Comparison of ENCODE assay signal across 8 mouse cellular contexts in genomic region chr10:75061341-75062188, GRCm38 (mm10). TPM values are rescaled to one million over a fixed set of nuclear protein-coding genes. Genes with fewer than 3 reads are reported as not detected.
DNase-seq lines count a peak whose midpoint lies in the region; ATAC-seq and TF ChIP-seq lines count a peak whose summit lies in the region.

No protein-coding gene starts in this region.

- no peak overlapping the region for H3K27ac ChIP-seq in embryonic facial prominence, embryonic 14.5 days (replicated peaks; ENCODE audit: low read depth, low read length)
- H3K27ac ChIP-seq in hindbrain, embryonic 16.5 days (ENCODE audit: low read depth, low read length), result peak overlapping the region; percentile 90; the same call in 1 of the 2 replicates
- no peak overlapping the region for H3K27ac ChIP-seq in liver, embryonic 14.5 days

- TF ChIP-seq CTCF in G1E (IDR thresholded peaks at IDR 0.05; ENCODE audit: low read depth, low read length), result no peak
- no peak for TF ChIP-seq CTCF in liver, embryonic 14.5 days (IDR thresholded peaks at IDR 0.05; ENCODE audit: low read depth)

- intact Hi-C loops in gastrocnemius, postnatal 14 days (cut with DNase I; ENCODE audit: low total_unique reads), result loop anchor here (2.0 to 5.0 kb wide), 2 partner anchors 46 to 89 kb away; no protein-coding TSS in a partner anchor

- H3K4me2 ChIP-seq in embryonic facial prominence, embryonic 14.5 days (ENCODE audit: low read depth, low read length), result peak overlapping the region; percentile 90
- H3K4me2 ChIP-seq in hindbrain, embryonic 16.5 days (ENCODE audit: low read length), result peak overlapping the region; percentile 72
- H3K4me2 ChIP-seq in liver, embryonic 14.5 days (ENCODE audit: low read depth), result peak overlapping the region; percentile 69

- H3K36me3 ChIP-seq in G1E (replicated peaks), result no peaks in the 10 kb centered on the region
- 0 out of 2 replicates have a peak, but pooled peaks cover 10% of the 10 kb centered on the region for H3K36me3 ChIP-seq in embryonic facial prominence, embryonic 14.5 days (ENCODE audit: control insufficient read depth, insufficient read depth, low read length)
- no peaks in the 10 kb centered on the region for H3K36me3 ChIP-seq in hindbrain, embryonic 16.5 days (ENCODE audit: control insufficient read depth, insufficient read depth, low read length)
- H3K36me3 ChIP-seq in liver, embryonic 14.5 days (replicated peaks; ENCODE audit: control insufficient read depth, insufficient read depth, low read depth), result no peaks in the 10 kb centered on the region

- H3K27me3 ChIP-seq in G1E (ENCODE audit: insufficient read depth, low read length), result no peaks in the 10 kb centered on the region
- H3K27me3 ChIP-seq in embryonic facial prominence, embryonic 14.5 days (replicated peaks; ENCODE audit: control insufficient read depth, insufficient read depth, low read length), result no peaks in the 10 kb centered on the region
- H3K27me3 ChIP-seq in hindbrain, embryonic 16.5 days (replicated peaks; ENCODE audit: control insufficient read depth, insufficient read depth, low read length), result no peaks in the 10 kb centered on the region
- peaks cover 34% of the 10 kb centered on the region for H3K27me3 ChIP-seq in liver, embryonic 14.5 days (ENCODE audit: control insufficient read depth, insufficient read depth, low read length)

- H3K4me3 ChIP-seq in G1E (ENCODE audit: low read depth, low read length), result peak overlapping the region; percentile 13; the same call in 1 of the 2 replicates
- H3K4me3 ChIP-seq in embryonic facial prominence, embryonic 14.5 days (ENCODE audit: low read depth, low read length), result peak overlapping the region; percentile 86
- H3K4me3 ChIP-seq in hindbrain, embryonic 16.5 days (ENCODE audit: low read length), result peak overlapping the region; percentile 79
- H3K4me3 ChIP-seq in liver, embryonic 14.5 days (ENCODE audit: insufficient read depth in 1 of 2, low read depth in 2 of 2, low read length in 2 of 2), result peak overlapping the region; percentile 11 to 61

- no peaks in the 10 kb centered on the region for H3K4me1 ChIP-seq in G1E (ENCODE audit: insufficient read depth, low read depth, low read length)
- peaks cover 35% of the 10 kb centered on the region for H3K4me1 ChIP-seq in embryonic facial prominence, embryonic 14.5 days (ENCODE audit: control insufficient read depth, insufficient read depth, low read length)
- H3K4me1 ChIP-seq in hindbrain, embryonic 16.5 days (ENCODE audit: control insufficient read depth, insufficient read depth, low read depth, low read length), result peaks cover 45% of the 10 kb centered on the region
- peaks cover 0 to 29% of the 10 kb centered on the region in 2 experiments; a peak in 3 of 4 replicates for H3K4me1 ChIP-seq in liver, embryonic 14.5 days (replicated peaks; ENCODE audit: control insufficient read depth in 2 of 2, insufficient read depth in 2 of 2, low read length in 1 of 2)

- H3K9me3 ChIP-seq in G1E (replicated peaks), result peaks cover 86% of the 10 kb centered on the region
- no peaks in the 10 kb centered on the region for H3K9me3 ChIP-seq in embryonic facial prominence, embryonic 14.5 days (ENCODE audit: control insufficient read depth, low read length)
- no peaks in the 10 kb centered on the region for H3K9me3 ChIP-seq in hindbrain, embryonic 16.5 days (ENCODE audit: control insufficient read depth, low read length)
- no peaks in the 10 kb centered on the region for H3K9me3 ChIP-seq in liver, embryonic 14.5 days (ENCODE audit: control insufficient read depth, low read length)

- DNase-seq in gastrocnemius, postnatal 4 days (ENCODE audit: low spot score in 2 of 2), result peak; percentile 30 to 35
- no peak for DNase-seq in gastrocnemius, postnatal 14 days
- no peak for DNase-seq in G1E (ENCODE audit: low spot score)
- DNase-seq in embryonic facial prominence, embryonic 14.5 days (ENCODE audit: low spot score), result no peak
- no peak for DNase-seq in liver, embryonic 14.5 days (ENCODE audit: low read depth in 3 of 3, low spot score in 3 of 3)
- DNase-seq in retina, postnatal 1 day, result peak; percentile 56

- no peak for TF ChIP-seq EP300 in liver, embryonic 14.5 days (IDR thresholded peaks at IDR 0.05; ENCODE audit: low read depth)

- no peak for ATAC-seq in G1E (ENCODE audit: extremely low read depth, insufficient number of reproducible peaks, low FRiP score, poor library complexity, severe bottlenecking)
- ATAC-seq in embryonic facial prominence, embryonic 14.5 days (ENCODE audit: low read depth), result no peak
- no peak for ATAC-seq in hindbrain, embryonic 16.5 days
- no peak for ATAC-seq in liver, embryonic 14.5 days (ENCODE audit: insufficient read depth)
- no peak for ATAC-seq in inflammation-experienced regulatory T-cells, adult 6 months

- H3K9ac ChIP-seq in embryonic facial prominence, embryonic 14.5 days (ENCODE audit: low read depth, low read length), result peak overlapping the region; percentile 82
- peak overlapping the region; percentile 91 for H3K9ac ChIP-seq in hindbrain, embryonic 16.5 days (ENCODE audit: low read depth, low read length)
- no peak overlapping the region for H3K9ac ChIP-seq in liver, embryonic 14.5 days (replicated peaks)

- WGBS in embryonic facial prominence, embryonic 14.5 days, result 2% methylated on average over 49 of the region's 71 CpGs
- WGBS in hindbrain, embryonic 16.5 days, result 1% methylated on average over 70 of the region's 71 CpGs
- WGBS in liver, embryonic 14.5 days (ENCODE audit: insufficient replicate concordance), result 3% methylated on average over 71 of the region's 71 CpGs

RNA-seq across cellular contexts. Expression of gene Bcr, which starts 1.2 kb away (rescaled TPM):
- total RNA-seq in gastrocnemius, postnatal 4 days (2021), result 10 to 100 TPM in 1 of 2 experiments, 1 to 10 TPM in 1; 7.3 to 10.5 TPM
- total RNA-seq in gastrocnemius, postnatal 14 days (2021), result 1 to 10 TPM; 4.7 to 5.3 TPM
- total RNA-seq in G1E (2014; fragmentation: Nextera tagmentation), result not detected in 2 replicates
- total RNA-seq in G1E (2017), result 0.12 and 0.71 TPM in 2 replicates
- not detected in 2 replicates for polyA plus RNA-seq in G1E (2012)
- 6.7 and 8.1 TPM in 2 replicates for polyA plus RNA-seq in embryonic facial prominence, embryonic 14.5 days (2014; fragmentation: Nextera tagmentation; extraction: Ambion mirVana)
- polyA plus RNA-seq in hindbrain, embryonic 16.5 days (2015; fragmentation: Nextera tagmentation; extraction: Ambion mirVana), result 11.5 and 13.6 TPM in 2 replicates
- 3.3 and 3.5 TPM in 2 replicates for polyA plus RNA-seq in liver, embryonic 14.5 days (2012; rRNA removed)
- 0.85 and 1.3 TPM in 2 replicates for polyA plus RNA-seq in liver, embryonic 14.5 days (2014; fragmentation: Nextera tagmentation; extraction: Ambion mirVana)
- 1 to 10 TPM; 5.5 to 9.0 (median 6.4) TPM for polyA plus RNA-seq in inflammation-experienced regulatory T-cells, adult 6 months (2017; shearing (Covaris generic))

RNA-seq across cellular contexts. Expression of gene Rab36, which starts 24.7 kb away (rescaled TPM):
- total RNA-seq in gastrocnemius, postnatal 4 days (2021), result 1 to 10 TPM; 1.7 to 2.5 TPM
- under 1 TPM; 0.66 to 0.76 TPM for total RNA-seq in gastrocnemius, postnatal 14 days (2021)
- total RNA-seq in G1E (2014; fragmentation: Nextera tagmentation), result not detected in 2 replicates
- 0.05 and 0.17 TPM in 2 replicates for total RNA-seq in G1E (2017)
- 0.02 TPM in 1 of 2 replicates, not detected in the other for polyA plus RNA-seq in G1E (2012)
- polyA plus RNA-seq in embryonic facial prominence, embryonic 14.5 days (2014; fragmentation: Nextera tagmentation; extraction: Ambion mirVana), result 6.7 and 8.7 TPM in 2 replicates
- polyA plus RNA-seq in hindbrain, embryonic 16.5 days (2015; fragmentation: Nextera tagmentation; extraction: Ambion mirVana), result 19.5 and 22.2 TPM in 2 replicates
- 2.0 and 2.5 TPM in 2 replicates for polyA plus RNA-seq in liver, embryonic 14.5 days (2012; rRNA removed)
- polyA plus RNA-seq in liver, embryonic 14.5 days (2014; fragmentation: Nextera tagmentation; extraction: Ambion mirVana), result 0.70 and 1.1 TPM in 2 replicates
- 1 to 10 TPM in 1 of 3 experiments, under 1 TPM in 2; 0.51 to 1.3 (median 0.63) TPM for polyA plus RNA-seq in inflammation-experienced regulatory T-cells, adult 6 months (2017; shearing (Covaris generic))

RNA-seq across cellular contexts. Expression of gene Rsph14, which starts 29.2 kb away (rescaled TPM):
- total RNA-seq in gastrocnemius, postnatal 4 days (2021), result not detected
- not detected for total RNA-seq in gastrocnemius, postnatal 14 days (2021)
- not detected in 2 replicates for total RNA-seq in G1E (2014; fragmentation: Nextera tagmentation)
- 0.16 TPM in 1 of 2 replicates, not detected in the other for total RNA-seq in G1E (2017)
- not detected in 2 replicates for polyA plus RNA-seq in G1E (2012)
- polyA plus RNA-seq in embryonic facial prominence, embryonic 14.5 days (2014; fragmentation: Nextera tagmentation; extraction: Ambion mirVana), result 0.39 and 2.4 TPM in 2 replicates
- polyA plus RNA-seq in hindbrain, embryonic 16.5 days (2015; fragmentation: Nextera tagmentation; extraction: Ambion mirVana), result 0.49 and 0.81 TPM in 2 replicates
- not detected in 2 replicates for polyA plus RNA-seq in liver, embryonic 14.5 days (2012; rRNA removed)
- polyA plus RNA-seq in liver, embryonic 14.5 days (2014; fragmentation: Nextera tagmentation; extraction: Ambion mirVana), result not detected in 2 replicates
- polyA plus RNA-seq in inflammation-experienced regulatory T-cells, adult 6 months (2017; shearing (Covaris generic)), result not detected

Comparison
In these comparisons a context has a peak if more than half of its experiments do, and no peak if none do; other contexts are left out.
1. DNase-seq: peak in gastrocnemius, postnatal 4 days (2 of 2) and retina, postnatal 1 day (single experiment); none in gastrocnemius, postnatal 14 days (single experiment), G1E (single experiment), embryonic facial prominence, embryonic 14.5 days (single experiment) and liver, embryonic 14.5 days (0 of 3).
2. H3K4me3 ChIP-seq: peak in every context shown above with its lines; median percentile 86 in embryonic facial prominence, embryonic 14.5 days; 79 in hindbrain, embryonic 16.5 days; 36 in liver, embryonic 14.5 days; 13 in G1E.
3. Peak in every context shown above with its lines, with median percentiles within 50 percentile points of each other: H3K4me2 ChIP-seq.